Mouse (Mus musculus) brown adipose tissue, adult 24 weeks (tissue): ENCODE results near the gene Trex1. TPM values are rescaled to one million over a fixed set of nuclear protein-coding genes. Genes with fewer than 3 reads are reported as not detected.

ENCODE experiments used
- H3K27ac ChIP-seq: fragments of 200-500 bp; replicated peaks from 2 replicates; pipeline ENCODE4 v1.5.1; 2012; ENCODE audit warnings: low read depth, mild to moderate bottlenecking, low read length
- H3K4me1 ChIP-seq: fragments of 200-500 bp; 2 replicates; pipeline ENCODE4 v1.6.1; 2012; ENCODE audit warnings: low read length, mixed read lengths; ENCODE audit not compliant: control insufficient read depth, insufficient read depth, insufficient read length
- H3K4me3 ChIP-seq: fragments of 200-500 bp; 2 replicates; pipeline ENCODE4 v1.5.1; 2012; ENCODE audit warnings: low read depth, mild to moderate bottlenecking, low read length, moderate library complexity; ENCODE audit not compliant: insufficient read depth
- polyA plus RNA-seq: library from polyadenylated mRNA; stranded (reverse); fragments of >200 nt; gene quantifications from 2 replicates; pipeline ENCODE4 v1.2.4, GENCODE M21; 2012; ENCODE audit not compliant: missing spikeins, insufficient read depth, insufficient read length

Gene Trex1
- polyA plus RNA-seq, 1 experiment, result 16.6 TPM

DNA sequence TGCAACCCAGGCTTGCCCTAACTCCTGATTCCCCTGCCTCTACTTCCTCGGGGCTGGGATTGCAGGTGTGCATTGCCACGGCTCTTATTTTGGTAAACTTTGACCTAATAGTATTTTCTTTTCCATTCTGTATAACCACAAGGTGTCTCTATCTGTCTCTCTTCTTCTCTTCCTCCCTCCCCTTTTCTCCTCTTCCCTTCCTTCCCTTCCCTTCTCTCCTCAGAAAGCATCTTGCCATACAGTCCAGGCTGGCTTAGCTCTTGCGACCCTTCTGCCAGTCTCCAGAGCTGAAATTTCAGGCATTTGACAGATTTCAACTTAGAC is 8.9 kb downstream of the Trex1 start:
- peaks cover 4% of the 10 kb centered on the region for H3K4me1 ChIP-seq
- H3K4me3 ChIP-seq, result no peak overlapping the region
- H3K27ac ChIP-seq, result 0 out of 2 replicates have a peak overlapping the region, but pooled peaks have one; percentile 11

- Histone ChIP-seq H3K4me1 (peaks cover 4% of the 10 kb centered on the region), H3K4me3 (no peak overlapping the region), H3K27ac (0 out of 2 replicates have a peak overlapping the region, but pooled peaks have one; percentile 11)
These were observed 9.4 kb downstream of the Trex1 start for GRCm38 (mm10) chr9:109049996-109050673.

DNA sequence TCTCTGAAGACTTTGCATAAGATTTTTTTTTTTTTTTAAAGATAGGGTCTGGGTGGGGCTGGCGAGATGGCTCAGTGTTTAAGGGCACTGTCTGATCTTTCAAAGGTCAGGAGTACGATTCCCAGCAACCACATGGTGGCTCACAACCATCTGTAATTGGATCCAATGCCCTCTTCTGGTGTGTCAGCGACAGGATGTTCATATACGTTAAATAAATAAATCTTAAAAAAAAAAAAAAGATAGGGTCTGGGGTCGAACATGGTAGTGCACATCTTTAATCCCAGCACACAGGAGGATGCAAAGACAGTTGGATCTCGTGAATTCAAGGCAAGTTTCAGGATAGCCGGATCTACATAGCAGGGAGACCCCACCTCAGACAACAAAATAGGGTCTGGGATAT is 10.2 kb downstream of the Trex1 start:
- no peak overlapping the region for H3K27ac ChIP-seq
- no peak overlapping the region for H3K4me3 ChIP-seq
- peaks cover 4% of the 10 kb centered on the region for H3K4me1 ChIP-seq

GRCm38 (mm10) chr9:109046306-109046705 is 13.2 kb downstream of the Trex1 start:
- H3K27ac ChIP-seq, result no peak overlapping the region
- H3K4me3 ChIP-seq, result no peak overlapping the region
- H3K4me1 ChIP-seq, result peaks cover 4% of the 10 kb centered on the region; the same call in 1 of the 2 replicates

GRCm38 (mm10) chr9:109041351-109041750 is 18.2 kb downstream of the Trex1 start:
- peaks cover 8% of the 10 kb centered on the region; the same call in 1 of the 2 replicates for H3K4me1 ChIP-seq
- peak overlapping the region; percentile 90; the same call in 1 of the 2 replicates for H3K4me3 ChIP-seq
- H3K27ac ChIP-seq, result no peak overlapping the region

- Histone ChIP-seq H3K4me1 (peaks cover 8% of the 10 kb centered on the region; the same call in 1 of the 2 replicates), H3K27ac (no peak overlapping the region), H3K4me3 (peak overlapping the region; percentile 90)
These were observed 18.6 kb downstream of the Trex1 start for GRCm38 (mm10) chr9:109040906-109041305.

DNA sequence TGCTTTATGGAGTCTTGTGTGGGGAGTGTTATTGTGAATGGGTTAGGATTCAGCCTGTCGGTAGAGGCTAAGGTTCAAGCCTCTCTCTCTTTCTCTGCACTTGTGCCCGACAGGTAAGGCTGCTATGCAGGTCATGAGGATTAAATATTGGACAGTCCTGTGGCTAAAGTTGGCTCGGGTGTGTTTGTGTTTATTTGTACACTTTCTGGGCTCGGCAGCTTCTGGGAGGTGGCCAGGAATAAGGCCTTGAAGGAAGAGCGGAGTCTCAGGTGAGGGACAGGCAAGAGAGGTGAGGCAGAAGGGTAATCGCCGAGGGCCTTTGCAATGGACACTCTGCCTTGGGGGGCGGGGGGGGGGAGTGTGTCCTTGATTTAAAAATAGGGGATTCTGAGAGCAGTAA is 19.3 kb downstream of the Trex1 start:
- peaks cover 8% of the 10 kb centered on the region; the same call in 1 of the 2 replicates for H3K4me1 ChIP-seq
- peak overlapping the region; percentile 90 for H3K4me3 ChIP-seq
- H3K27ac ChIP-seq, result peak overlapping the region; percentile 48; the same call in 1 of the 2 replicates

GRCm38 (mm10) chr9:109039681-109040080 is 19.9 kb downstream of the Trex1 start:
- H3K4me1 ChIP-seq, result peaks cover 8% of the 10 kb centered on the region; the same call in 1 of the 2 replicates
- peak overlapping the region; percentile 90 for H3K4me3 ChIP-seq
- peak overlapping the region; percentile 48 for H3K27ac ChIP-seq

GRCm38 (mm10) chr9:109038901-109039364 is 20.6 kb downstream of the Trex1 start:
- H3K4me3 ChIP-seq, result peak overlapping the region; percentile 90
- H3K27ac ChIP-seq, result peak overlapping the region; percentile 95
- H3K4me1 ChIP-seq, result peaks cover 8% of the 10 kb centered on the region; the same call in 1 of the 2 replicates

- H3K4me1 ChIP-seq, result peaks cover 8% of the 10 kb centered on the region; the same call in 1 of the 2 replicates
- peak within 1 kb of the TSS; percentile 95 for H3K27ac ChIP-seq
- peak within 1 kb of the TSS; percentile 90 for H3K4me3 ChIP-seq
These were observed 21.2 kb downstream of the Trex1 start, which contains the start of gene Shisa5 for GRCm38 (mm10) chr9:109038086-109038895. Shisa5 (plus strand) TSS chr9:109038565.

- no peak overlapping the region for H3K27ac ChIP-seq
- peaks cover 3% of the 10 kb centered on the region for H3K4me1 ChIP-seq
- no peak overlapping the region for H3K4me3 ChIP-seq
These were observed 27.1 kb downstream of the Trex1 start for GRCm38 (mm10) chr9:109032435-109032834.

DNA sequence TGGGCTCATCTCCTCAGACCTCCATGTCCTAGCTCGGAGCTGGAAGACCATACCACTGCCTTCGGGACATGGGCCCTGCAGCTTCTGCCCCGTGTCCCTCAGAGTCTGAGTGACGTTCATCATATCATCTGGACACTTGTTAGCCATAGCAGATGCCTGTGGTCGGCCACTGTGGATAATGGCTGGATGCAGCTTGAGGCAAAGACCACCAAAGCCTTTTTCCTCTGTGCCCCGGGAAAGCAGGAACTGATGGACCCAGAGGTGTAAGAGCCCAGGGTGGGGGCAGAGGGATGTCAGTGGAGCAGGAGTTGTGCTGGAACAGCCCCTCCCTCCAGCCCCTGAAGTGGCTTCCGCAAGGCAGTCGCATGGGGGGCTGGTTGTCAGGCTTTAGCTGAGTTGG is 27.8 kb downstream of the Trex1 start:
- H3K27ac ChIP-seq, result no peak overlapping the region
- peaks cover 4% of the 10 kb centered on the region for H3K4me1 ChIP-seq
- no peak overlapping the region for H3K4me3 ChIP-seq

DNA sequence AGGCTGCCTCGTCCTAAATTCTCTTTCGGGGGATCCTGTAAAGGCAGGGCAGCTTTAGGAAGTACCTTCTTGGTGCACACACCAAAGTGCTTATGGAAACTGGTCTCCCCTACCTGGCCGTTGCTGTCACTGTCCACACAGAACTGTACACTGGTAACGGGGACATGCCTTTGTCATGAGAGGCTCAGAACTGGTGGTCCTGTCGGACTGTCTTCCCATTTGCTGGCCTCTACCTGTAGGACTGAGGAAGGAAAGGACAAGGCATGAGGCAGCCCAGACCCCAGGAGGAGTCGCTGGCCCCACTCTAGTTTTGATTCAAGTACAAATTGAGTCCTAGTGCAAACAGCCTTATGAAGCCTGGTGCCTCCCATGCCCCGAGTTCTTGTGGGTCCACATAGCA is 28.5 kb downstream of the Trex1 start:
- Histone ChIP-seq H3K27ac (no peak overlapping the region), H3K4me3 (no peak overlapping the region), H3K4me1 (peaks cover 4% of the 10 kb centered on the region)

GRCm38 (mm10) chr9:109030312-109030711 is 29.2 kb downstream of the Trex1 start:
- Histone ChIP-seq H3K4me1 (peaks cover 4% of the 10 kb centered on the region), H3K4me3 (no peak overlapping the region), H3K27ac (no peak overlapping the region)

- Histone ChIP-seq H3K4me1 (peaks cover 4% of the 10 kb centered on the region), H3K27ac (no peak overlapping the region), H3K4me3 (no peak overlapping the region)
These were observed 30.6 kb downstream of the Trex1 start for GRCm38 (mm10) chr9:109028919-109029318.
